Mouse (Mus musculus): Measurements from ENCODE around the gene Nfib. TPM values are rescaled to one million over a fixed set of nuclear protein-coding genes. Genes with fewer than 3 reads are reported as not detected.
A peak's percentile ranks its signal among the peaks of the same experiment; 100 is the strongest.

Gene Nfib
- polyA plus RNA-seq, 1 experiment from 2014 or later: 60.1 TPM

- Histone ChIP-seq H3K27me3 (ENCODE audit: control insufficient read depth, insufficient read depth, low read length) (no peaks in the 10 kb centered on the region), H3K36me3 (ENCODE audit: control insufficient read depth, insufficient read depth, low read length) (no peaks in the 10 kb centered on the region), H3K9ac (ENCODE audit: low read length) (no peak overlapping the region), H3K4me1 (ENCODE audit: control insufficient read depth, insufficient read depth, low read length) (peaks cover 26% of the 10 kb centered on the region), H3K27ac (ENCODE audit: low read length) (no peak overlapping the region), H3K9me3 (replicated peaks; ENCODE audit: control insufficient read depth, low read length) (no peaks in the 10 kb centered on the region), H3K4me3 (replicated peaks; ENCODE audit: low read length) (no peak overlapping the region), H3K4me2 (ENCODE audit: low read depth, low read length) (no peak overlapping the region)
- no peak for ATAC-seq (ENCODE audit: insufficient read depth, low FRiP score)
- 57% methylated on average over 9 of the region's 9 CpGs for WGBS
Observed at GRCm38 (mm10) chr4:82608768-82609610, 96.6 kb downstream of the Nfib start.

- WGBS: 87% methylated on average over 4 of the region's 4 CpGs
- H3K27ac ChIP-seq (ENCODE audit: low read length): no peak overlapping the region
- no peaks in the 10 kb centered on the region for H3K9me3 ChIP-seq (replicated peaks; ENCODE audit: control insufficient read depth, low read length)
- no peaks in the 10 kb centered on the region for H3K27me3 ChIP-seq (ENCODE audit: control insufficient read depth, insufficient read depth, low read length)
- peaks cover 23% of the 10 kb centered on the region; the same call in 1 of the 2 replicates for H3K4me1 ChIP-seq (ENCODE audit: control insufficient read depth, insufficient read depth, low read length)
- ATAC-seq (ENCODE audit: insufficient read depth, low FRiP score): no peak
- H3K9ac ChIP-seq (ENCODE audit: low read length): no peak overlapping the region
- no peak overlapping the region for H3K4me3 ChIP-seq (replicated peaks; ENCODE audit: low read length)
- no peak overlapping the region for H3K4me2 ChIP-seq (ENCODE audit: low read depth, low read length)
- H3K36me3 ChIP-seq (ENCODE audit: control insufficient read depth, insufficient read depth, low read length): no peaks in the 10 kb centered on the region
Observed at GRCm38 (mm10) chr4:82607266-82607665, 98.3 kb downstream of the Nfib start.

GRCm38 (mm10) chr4:82606351-82606750, 99.2 kb downstream of the Nfib start:
- H3K9me3 ChIP-seq (replicated peaks; ENCODE audit: control insufficient read depth, low read length): peaks cover under 1% of the 10 kb centered on the region; the same call in 1 of the 2 replicates
- H3K4me3 ChIP-seq (replicated peaks; ENCODE audit: low read length): no peak overlapping the region
- H3K4me2 ChIP-seq (ENCODE audit: low read depth, low read length): no peak overlapping the region
- no peaks in the 10 kb centered on the region for H3K36me3 ChIP-seq (ENCODE audit: control insufficient read depth, insufficient read depth, low read length)
- 83% methylated on average over 9 of the region's 9 CpGs for WGBS
- H3K27ac ChIP-seq (ENCODE audit: low read length): no peak overlapping the region
- peaks cover 21% of the 10 kb centered on the region; the same call in 1 of the 2 replicates for H3K4me1 ChIP-seq (ENCODE audit: control insufficient read depth, insufficient read depth, low read length)
- no peak for ATAC-seq (ENCODE audit: insufficient read depth, low FRiP score)
- no peaks in the 10 kb centered on the region for H3K27me3 ChIP-seq (ENCODE audit: control insufficient read depth, insufficient read depth, low read length)
- no peak overlapping the region for H3K9ac ChIP-seq (ENCODE audit: low read length)

- H3K4me3 ChIP-seq (replicated peaks; ENCODE audit: low read length): no peak overlapping the region
- peaks cover 3% of the 10 kb centered on the region for H3K9me3 ChIP-seq (replicated peaks; ENCODE audit: control insufficient read depth, low read length)
- no peaks in the 10 kb centered on the region for H3K36me3 ChIP-seq (ENCODE audit: control insufficient read depth, insufficient read depth, low read length)
- no peak overlapping the region for H3K9ac ChIP-seq (ENCODE audit: low read length)
- 0 out of 2 replicates have a peak, but pooled peaks have one; percentile 33 for ATAC-seq (ENCODE audit: insufficient read depth, low FRiP score)
- WGBS: 47% methylated on average over 14 of the region's 14 CpGs
- peak overlapping the region; percentile 73 for H3K27ac ChIP-seq (ENCODE audit: low read length)
- H3K4me1 ChIP-seq (ENCODE audit: control insufficient read depth, insufficient read depth, low read length): peaks cover 21% of the 10 kb centered on the region; the same call in 1 of the 2 replicates
- peak overlapping the region; percentile 25 for H3K4me2 ChIP-seq (ENCODE audit: low read depth, low read length)
- H3K27me3 ChIP-seq (ENCODE audit: control insufficient read depth, insufficient read depth, low read length): no peaks in the 10 kb centered on the region
Observed at GRCm38 (mm10) chr4:82605034-82605784, 100.3 kb downstream of the Nfib start.

- peak overlapping the region; percentile 73 for H3K27ac ChIP-seq (ENCODE audit: low read length)
- H3K9ac ChIP-seq (ENCODE audit: low read length): peak overlapping the region; percentile 31; the same call in 1 of the 2 replicates
- H3K4me3 ChIP-seq (replicated peaks; ENCODE audit: low read length): no peak overlapping the region
- peak; percentile 29; the same call in 1 of the 2 replicates for ATAC-seq (ENCODE audit: insufficient read depth, low FRiP score)
- WGBS: 48% methylated on average over 4 of the region's 4 CpGs
- H3K4me1 ChIP-seq (ENCODE audit: control insufficient read depth, insufficient read depth, low read length): peaks cover 16% of the 10 kb centered on the region; the same call in 1 of the 2 replicates
- H3K27me3 ChIP-seq (ENCODE audit: control insufficient read depth, insufficient read depth, low read length): no peaks in the 10 kb centered on the region
- H3K36me3 ChIP-seq (ENCODE audit: control insufficient read depth, insufficient read depth, low read length): no peaks in the 10 kb centered on the region
- peaks cover 3% of the 10 kb centered on the region for H3K9me3 ChIP-seq (replicated peaks; ENCODE audit: control insufficient read depth, low read length)
- H3K4me2 ChIP-seq (ENCODE audit: low read depth, low read length): peak overlapping the region; percentile 25
Observed at GRCm38 (mm10) chr4:82604501-82604900, 101.0 kb downstream of the Nfib start.

GRCm38 (mm10) chr4:82600636-82601035, 104.9 kb downstream of the Nfib start:
- WGBS: 67% methylated on average over 1 of the region's 1 CpGs
- Histone ChIP-seq H3K4me2 (ENCODE audit: low read depth, low read length) (no peak overlapping the region), H3K4me3 (replicated peaks; ENCODE audit: low read length) (no peak overlapping the region), H3K4me1 (ENCODE audit: control insufficient read depth, insufficient read depth, low read length) (peaks cover 18% of the 10 kb centered on the region; the same call in 1 of the 2 replicates), H3K9ac (ENCODE audit: low read length) (no peak overlapping the region), H3K27ac (ENCODE audit: low read length) (no peak overlapping the region), H3K36me3 (ENCODE audit: control insufficient read depth, insufficient read depth, low read length) (no peaks in the 10 kb centered on the region), H3K9me3 (replicated peaks; ENCODE audit: control insufficient read depth, low read length) (peaks cover 3% of the 10 kb centered on the region), H3K27me3 (ENCODE audit: control insufficient read depth, insufficient read depth, low read length) (no peaks in the 10 kb centered on the region)
- no peak for ATAC-seq (ENCODE audit: insufficient read depth, low FRiP score)

- Histone ChIP-seq H3K36me3 (ENCODE audit: control insufficient read depth, insufficient read depth, low read length) (no peaks in the 10 kb centered on the region), H3K27me3 (ENCODE audit: control insufficient read depth, insufficient read depth, low read length) (no peaks in the 10 kb centered on the region), H3K4me1 (ENCODE audit: control insufficient read depth, insufficient read depth, low read length) (peaks cover 8% of the 10 kb centered on the region; the same call in 1 of the 2 replicates), H3K4me3 (replicated peaks; ENCODE audit: low read length) (no peak overlapping the region), H3K9me3 (replicated peaks; ENCODE audit: control insufficient read depth, low read length) (peaks cover 3% of the 10 kb centered on the region), H3K27ac (ENCODE audit: low read length) (no peak overlapping the region), H3K4me2 (ENCODE audit: low read depth, low read length) (no peak overlapping the region), H3K9ac (ENCODE audit: low read length) (no peak overlapping the region)
- ATAC-seq (ENCODE audit: insufficient read depth, low FRiP score): peak; percentile 50; the same call in 1 of the 2 replicates
- 35% methylated on average over 4 of the region's 4 CpGs for WGBS
Observed at GRCm38 (mm10) chr4:82598436-82598835, 107.1 kb downstream of the Nfib start.

GRCm38 (mm10) chr4:82593681-82594666, 111.6 kb downstream of the Nfib start:
- Histone ChIP-seq H3K4me3 (replicated peaks; ENCODE audit: low read length) (no peak overlapping the region), H3K9ac (ENCODE audit: low read length) (no peak overlapping the region), H3K27ac (ENCODE audit: low read length) (no peak overlapping the region), H3K4me1 (ENCODE audit: control insufficient read depth, insufficient read depth, low read length) (peaks cover 15% of the 10 kb centered on the region; the same call in 1 of the 2 replicates), H3K9me3 (replicated peaks; ENCODE audit: control insufficient read depth, low read length) (no peaks in the 10 kb centered on the region), H3K27me3 (ENCODE audit: control insufficient read depth, insufficient read depth, low read length) (no peaks in the 10 kb centered on the region), H3K4me2 (ENCODE audit: low read depth, low read length) (no peak overlapping the region), H3K36me3 (ENCODE audit: control insufficient read depth, insufficient read depth, low read length) (no peaks in the 10 kb centered on the region)
- WGBS: 62% methylated on average over 10 of the region's 10 CpGs
- no peak for ATAC-seq (ENCODE audit: insufficient read depth, low FRiP score)
